Mouse (Mus musculus) CD4-positive, CD25-positive, alpha-beta regulatory T cell, adult 2 months (primary cell): ENCODE results near the gene Bcl11b.

ENCODE experiments used
- DNase-seq: peaks from one replicate; pipeline ENCODE4 v3.0.0-alpha.2; 2012; ENCODE audit warnings: low read depth, low spot score

Bcl11b gene

DNA sequence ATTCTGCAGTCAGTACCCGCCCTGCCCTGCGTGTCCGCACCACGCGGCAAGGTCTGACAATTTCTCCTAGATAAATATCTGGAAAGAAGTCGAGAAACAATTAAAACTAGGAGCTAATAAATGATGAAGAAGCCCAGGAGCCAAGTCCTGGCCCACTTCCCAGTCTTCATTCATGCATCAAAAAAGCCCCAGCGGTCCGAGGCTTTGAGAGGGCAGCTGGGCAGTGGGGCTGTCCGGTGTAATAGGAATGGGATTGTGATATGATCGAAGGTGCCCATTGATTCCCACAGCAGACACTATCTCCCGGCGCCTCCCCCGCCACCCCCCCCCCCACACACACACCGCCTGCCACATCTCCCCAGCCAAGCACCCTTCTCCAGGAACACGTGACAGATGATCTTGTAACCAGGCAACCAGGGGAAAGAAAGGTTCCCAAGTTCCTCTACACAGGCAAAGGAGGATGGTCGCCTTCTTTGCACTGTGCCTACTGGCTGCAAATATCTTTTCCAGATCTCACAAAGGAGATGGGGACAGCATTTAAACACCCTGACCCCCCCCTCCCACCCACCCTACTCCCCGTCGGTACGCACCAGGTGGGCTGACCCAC is 68.5 kb downstream of the Bcl11b start:
- DNase-seq: no peak

DNA sequence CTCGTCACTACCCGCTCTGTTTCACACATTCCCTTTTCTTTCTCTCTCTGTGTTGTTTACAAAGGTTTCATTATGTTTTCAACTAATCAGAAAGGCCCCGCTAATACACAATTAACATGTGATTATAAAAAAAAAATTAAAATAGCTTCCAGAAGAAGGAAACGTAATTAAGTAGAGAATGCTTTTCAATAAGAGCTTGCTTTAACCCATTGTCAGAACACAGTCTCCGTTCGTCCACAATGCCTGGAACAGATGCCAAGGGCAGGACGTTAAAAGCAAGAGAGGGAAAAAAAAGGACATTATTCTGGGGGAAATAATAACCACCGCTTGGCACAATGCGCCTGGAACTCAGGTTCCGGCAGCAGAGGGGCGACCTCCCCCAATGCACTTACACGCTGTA is 71.3 kb downstream of the Bcl11b start:
- DNase-seq: no peak

- peak; percentile 62 for DNase-seq
Observed at GRCm38 (mm10) chr12:107931476-107931875, 71.9 kb downstream of the Bcl11b start.

DNA sequence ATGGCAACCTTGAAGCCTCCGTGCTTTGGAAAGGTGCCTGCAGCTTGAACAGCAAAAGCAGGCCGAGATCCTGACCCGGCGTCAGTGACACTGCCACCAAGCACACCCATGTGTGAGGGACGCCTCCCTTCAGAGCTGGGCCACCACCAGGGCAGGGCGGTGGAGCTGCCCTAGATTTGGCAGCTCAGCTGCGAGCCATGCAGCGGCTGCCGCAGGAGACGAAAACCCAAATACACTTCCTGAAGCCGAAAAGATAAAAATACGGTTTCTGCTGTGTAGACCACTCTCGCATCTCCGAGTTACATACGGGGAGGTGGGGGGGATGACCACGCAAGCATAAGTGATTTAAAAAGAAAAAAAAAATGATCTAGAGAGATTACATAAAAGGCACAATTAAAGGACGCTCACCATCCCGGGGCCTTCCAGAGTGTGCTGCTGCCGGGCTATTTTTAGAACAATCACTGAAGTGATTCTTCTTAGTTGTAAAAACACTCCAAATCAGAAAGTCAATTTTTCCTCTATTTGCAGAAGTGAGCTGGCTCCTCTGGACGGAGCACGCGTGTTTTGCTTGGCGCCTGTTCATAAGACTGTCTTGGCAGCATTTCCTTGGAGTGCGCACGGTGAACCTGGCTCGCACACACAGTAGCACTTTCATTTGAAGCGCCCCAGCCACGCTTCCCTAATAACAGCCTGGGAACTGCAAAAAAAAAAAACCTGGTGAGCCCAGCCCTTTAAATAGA is 72.6 kb downstream of the Bcl11b start:
- peak; percentile 74 for DNase-seq

GRCm38 (mm10) chr12:107928905-107929304 is 74.5 kb downstream of the Bcl11b start:
- DNase-seq: no peak

GRCm38 (mm10) chr12:107928464-107928901 is 74.9 kb downstream of the Bcl11b start:
- DNase-seq: no peak

DNA sequence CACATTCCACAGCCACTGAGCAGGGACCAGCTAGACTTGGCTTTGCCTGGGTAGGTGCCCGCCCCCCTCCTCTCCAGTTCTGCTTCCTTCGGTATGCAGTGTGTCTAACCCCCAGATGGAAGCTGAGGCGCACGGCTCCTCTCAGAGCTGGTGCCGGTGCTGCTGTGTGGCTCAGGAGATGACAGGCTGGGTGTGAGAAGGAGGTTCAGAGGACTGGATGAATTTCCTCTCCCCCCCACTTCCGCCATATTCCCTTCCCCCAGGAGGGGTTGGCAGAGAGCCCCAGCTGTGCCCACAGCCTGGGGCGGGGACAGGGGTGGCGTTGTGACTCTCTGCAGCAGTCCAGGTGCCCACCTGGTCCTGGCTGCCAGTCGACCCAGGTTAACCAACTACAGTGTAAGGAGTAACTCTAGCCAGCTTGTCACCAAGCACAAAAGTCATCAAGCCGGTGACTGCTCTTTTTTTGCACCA is 75.4 kb downstream of the Bcl11b start:
- DNase-seq: peak; percentile 80

DNA sequence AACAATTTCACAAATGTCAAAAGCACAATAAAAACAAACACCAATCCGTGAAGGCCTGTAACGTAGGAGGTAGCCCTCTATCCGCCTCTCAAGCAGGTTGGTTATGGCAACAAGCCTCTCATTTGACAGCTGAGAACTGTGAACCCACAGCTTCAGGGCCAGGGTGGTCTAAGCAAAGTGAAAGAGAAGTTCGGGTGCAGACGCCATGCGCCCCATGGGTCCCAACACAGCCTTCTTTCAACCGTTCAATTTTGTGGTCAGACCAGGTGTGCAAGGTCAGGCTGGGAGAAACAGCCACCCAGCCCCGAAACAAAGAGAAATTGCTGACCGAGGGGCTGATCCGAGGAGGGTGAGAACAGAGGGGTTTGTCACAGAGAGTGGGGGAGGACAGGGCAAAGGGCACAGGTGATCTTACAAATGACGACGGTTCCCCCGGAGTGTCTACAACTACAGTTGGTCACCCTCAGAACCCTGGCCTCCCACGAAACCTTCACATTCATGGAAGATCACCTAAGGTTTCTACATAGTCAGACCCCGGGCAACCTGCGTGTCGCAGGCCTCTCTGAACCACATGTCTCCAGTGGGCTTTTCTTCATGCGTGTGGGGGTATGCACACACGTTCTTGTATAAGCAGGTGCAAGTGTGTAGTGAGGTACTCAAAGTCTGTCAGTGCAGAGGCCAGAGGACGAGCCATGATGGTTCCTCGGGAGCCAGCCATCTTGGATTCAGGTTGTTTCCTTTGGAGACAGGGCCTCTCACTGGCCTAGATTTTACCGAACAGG is 77.1 kb downstream of the Bcl11b start:
- DNase-seq: no peak

DNA sequence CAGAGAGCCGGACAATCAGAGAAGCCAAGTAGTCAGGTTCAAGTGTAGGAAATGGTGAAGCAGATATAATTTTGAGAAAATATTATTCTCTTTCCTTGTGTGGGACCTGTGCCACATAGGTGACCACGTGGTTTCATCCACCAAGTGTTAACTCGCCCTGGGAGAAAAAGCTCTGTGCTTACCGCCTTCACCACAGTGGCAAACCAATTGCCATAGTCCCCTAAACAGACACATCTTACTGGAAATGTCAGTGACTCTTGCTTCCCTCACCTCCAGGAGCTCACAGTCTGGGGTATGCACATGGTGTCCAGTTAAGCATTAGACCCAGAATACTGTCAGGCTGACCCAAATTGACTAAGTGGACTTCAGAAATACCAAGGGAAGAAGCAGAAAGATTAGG is 78.7 kb downstream of the Bcl11b start:
- no peak for DNase-seq

- peak; percentile 50 for DNase-seq
Observed at GRCm38 (mm10) chr12:107923963-107924362, 79.4 kb downstream of the Bcl11b start.

DNA sequence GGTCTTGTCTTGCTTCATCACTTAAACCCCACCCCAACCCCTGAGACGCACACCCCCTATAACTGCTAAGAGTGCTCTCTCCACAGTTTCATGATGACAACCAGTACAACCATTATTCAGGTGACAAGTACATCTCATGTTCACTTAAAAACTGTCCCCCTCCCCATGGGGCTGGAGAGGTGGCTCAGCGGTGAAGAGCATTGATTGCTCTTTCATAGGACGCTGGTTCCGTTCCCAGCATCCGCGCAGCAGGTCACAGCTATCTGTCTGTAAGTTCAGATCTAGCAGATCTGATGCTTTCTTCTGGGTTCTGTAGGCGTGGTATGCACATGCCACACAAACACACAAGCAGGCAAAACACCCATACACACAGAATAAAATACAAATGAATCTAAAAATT is 81.2 kb downstream of the Bcl11b start:
- peak; percentile 55 for DNase-seq

DNA sequence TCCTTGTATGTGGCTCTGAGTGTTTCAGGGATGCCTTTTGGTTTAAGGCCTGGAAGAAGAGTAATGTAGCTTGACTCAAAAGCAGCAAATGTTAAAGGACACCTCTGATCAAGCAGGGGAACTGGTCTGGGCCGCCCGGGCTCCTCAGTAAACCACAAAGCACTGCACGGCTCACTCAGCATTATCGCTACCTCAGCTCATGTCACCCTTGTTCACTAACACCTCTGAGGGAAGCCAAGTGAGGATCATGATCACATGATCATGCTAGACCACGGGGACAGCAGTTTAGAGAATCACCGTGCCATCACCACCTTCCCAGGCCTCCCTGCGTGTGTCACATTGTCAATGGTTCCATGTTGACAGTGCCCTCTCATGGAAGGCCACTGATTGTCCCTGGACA is 81.8 kb downstream of the Bcl11b start:
- peak; percentile 67 for DNase-seq

DNA sequence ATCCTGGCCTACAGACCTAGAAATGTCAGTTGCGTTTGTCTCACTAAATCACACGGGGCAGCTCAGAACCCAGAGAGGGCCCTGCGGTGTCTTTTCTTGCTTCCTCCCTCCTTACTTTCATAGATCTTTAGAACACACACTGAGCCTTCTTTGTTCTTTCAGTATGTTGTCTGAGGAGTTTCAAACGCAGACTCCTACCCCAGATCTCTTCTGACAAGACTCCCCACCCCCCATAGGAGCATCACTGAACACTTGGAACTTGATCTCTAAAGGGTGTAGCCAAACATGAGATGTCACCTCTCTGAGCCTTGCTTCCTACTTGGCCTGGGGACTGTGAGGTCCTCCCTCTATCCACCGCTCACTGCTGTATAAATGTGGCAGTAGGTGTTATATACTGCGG is 82.2 kb downstream of the Bcl11b start:
- DNase-seq: peak; percentile 73

- DNase-seq: peak; percentile 64
Observed at GRCm38 (mm10) chr12:107920716-107921115, 82.7 kb downstream of the Bcl11b start.

DNA sequence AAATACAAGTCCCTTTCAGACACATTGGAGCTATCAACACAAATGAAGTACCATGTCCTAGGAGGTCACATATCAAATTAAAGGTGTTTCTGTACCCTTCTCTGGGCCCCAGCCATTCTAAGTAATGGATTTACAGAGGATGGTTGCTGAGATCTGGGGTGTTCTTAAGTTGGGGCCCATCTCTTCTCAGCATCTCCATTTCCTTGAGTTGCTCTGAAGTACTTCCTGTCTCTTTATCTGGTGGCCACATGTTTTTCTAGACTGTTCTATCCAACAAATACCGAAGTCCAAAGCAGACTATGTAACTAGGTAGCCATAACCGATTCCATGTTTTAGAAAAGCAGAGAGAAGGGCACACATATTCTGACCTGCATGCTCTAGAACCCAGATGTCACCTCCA is 83.3 kb downstream of the Bcl11b start:
- DNase-seq: peak; percentile 66

DNA sequence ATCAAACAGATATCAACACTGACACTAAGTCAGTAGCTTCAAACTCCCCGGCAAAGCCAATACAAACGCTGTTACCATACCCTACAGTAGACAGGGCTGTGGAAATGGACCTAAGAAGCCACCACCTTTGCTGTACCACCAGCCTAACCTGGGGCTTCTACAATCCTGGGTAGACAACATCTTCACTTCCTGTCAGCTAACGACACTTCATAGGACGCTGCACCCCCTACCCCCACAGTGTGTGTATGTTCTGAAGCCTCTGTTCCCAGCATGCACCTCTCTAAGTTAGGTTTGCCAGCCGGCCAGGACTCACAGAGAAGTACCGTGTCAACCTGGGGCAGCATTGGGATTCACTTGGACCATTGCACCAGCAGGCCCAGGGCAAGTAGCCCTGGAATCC is 84.6 kb downstream of the Bcl11b start:
- peak; percentile 79 for DNase-seq

DNA sequence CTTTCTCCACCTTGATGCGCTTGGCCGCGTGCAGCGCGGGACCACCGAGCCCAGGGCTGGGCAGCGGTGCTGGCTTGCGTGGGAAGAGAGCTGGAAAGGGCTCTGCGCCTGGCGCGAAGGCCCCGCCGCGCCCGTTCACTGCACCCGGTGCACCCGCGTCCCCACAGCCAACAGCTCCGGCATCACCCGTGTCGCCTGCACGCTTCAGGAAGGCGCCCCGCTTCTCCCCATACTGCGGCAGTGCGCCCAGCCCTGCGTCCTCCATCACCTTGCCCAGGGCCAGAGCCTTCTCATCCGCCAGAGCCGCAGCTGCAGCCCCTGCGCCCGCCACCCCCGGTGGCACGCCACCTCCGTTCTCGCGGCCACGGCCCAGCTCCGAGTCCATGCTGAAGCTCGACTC is 87.4 kb downstream of the Bcl11b start:
- peak; percentile 24 for DNase-seq

DNA sequence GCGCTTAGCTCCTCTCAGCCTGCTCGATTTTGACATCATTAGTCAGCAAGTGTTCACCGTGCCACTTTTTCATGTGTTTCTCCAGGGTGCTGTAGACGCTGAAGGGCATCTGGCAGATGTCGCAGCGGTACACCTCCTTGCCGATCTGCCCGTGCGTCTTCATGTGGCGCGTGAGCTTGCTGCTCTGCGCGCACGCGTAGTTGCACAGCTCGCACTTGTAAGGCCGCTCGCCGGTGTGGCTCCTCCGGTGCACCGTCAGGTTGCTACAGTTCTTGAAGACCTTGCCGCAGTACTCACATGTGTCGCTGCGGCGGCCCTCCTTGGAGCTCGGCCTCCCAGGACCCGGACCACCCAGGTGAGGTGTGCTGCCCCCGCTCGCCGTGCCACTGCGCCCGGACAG is 88.0 kb downstream of the Bcl11b start:
- DNase-seq: peak; percentile 30

DNA sequence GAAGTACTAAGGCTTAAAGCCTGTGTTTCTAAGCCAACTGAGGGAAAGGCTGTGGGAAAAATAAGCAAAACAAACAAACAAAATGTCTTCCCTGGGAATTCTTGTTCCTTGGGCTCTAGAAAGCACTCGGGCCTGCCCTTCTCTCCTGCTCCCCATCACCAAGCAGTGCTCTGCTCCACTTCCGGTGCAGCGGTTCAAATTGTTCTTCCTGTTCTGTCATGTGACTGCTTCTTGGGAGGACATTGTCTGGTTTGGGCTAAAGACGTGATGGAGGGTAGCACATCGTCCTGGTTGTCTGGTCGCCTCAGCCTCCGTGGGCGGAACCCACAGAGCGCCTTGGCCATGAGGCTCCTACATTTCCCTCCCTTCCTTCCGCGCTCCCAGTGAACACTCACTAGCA is 94.6 kb downstream of the Bcl11b start:
- DNase-seq: peak; percentile 62

- peak; percentile 33 for DNase-seq
Observed at GRCm38 (mm10) chr12:107905333-107905732, 98.1 kb downstream of the Bcl11b start.

- DNase-seq: no peak
Observed at GRCm38 (mm10) chr12:107904457-107904856, 98.9 kb downstream of the Bcl11b start.

DNA sequence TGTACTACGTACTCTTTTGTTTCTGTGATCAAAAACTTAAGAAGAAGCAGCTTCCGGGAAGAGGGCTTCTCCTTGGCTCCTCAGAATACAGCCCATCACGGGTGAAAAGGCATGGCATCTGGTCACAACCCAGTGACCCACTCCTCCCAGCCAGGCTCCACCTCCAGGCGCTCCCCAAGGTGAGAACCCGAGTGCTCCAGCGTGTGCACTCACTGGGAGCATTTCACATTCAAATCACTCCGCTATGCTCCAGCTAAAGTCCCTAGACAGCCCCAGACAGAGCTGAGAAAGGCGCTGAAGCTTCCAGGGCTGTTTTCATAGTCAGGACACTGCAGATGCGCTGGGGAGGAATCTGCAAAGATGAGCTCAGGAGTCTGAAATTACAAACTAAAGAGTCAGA is 99.5 kb downstream of the Bcl11b start:
- no peak for DNase-seq
